Mouse (Mus musculus): ENCODE measurements around the gene Kifc3.

DNA sequence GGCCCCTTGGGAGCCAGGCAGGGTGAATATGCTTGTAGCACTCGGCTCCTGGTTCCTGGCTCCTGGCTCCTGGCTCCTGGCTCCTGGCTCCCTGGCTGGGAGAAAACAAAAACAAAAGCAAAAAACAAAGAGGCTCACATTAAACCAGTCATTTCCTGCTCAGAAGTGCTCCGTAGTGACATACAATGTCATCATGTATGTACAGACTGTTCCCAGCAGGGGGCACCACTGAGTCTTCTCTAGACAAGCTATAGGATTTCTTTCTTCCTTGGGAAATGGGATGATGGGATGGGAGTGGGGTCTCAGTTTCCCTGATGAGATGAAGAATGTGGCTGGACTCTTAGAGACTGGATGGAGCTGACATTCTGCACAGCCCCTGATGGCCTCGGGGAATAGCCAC, 135.0 kb downstream of the Kifc3 start:
- TF ChIP-seq CTCF (IDR thresholded peaks at IDR 0.05; ENCODE audit: low read depth, low read length) (peak; percentile 30; the same call in 1 of the 2 replicates), GATA1 (IDR thresholded peaks at IDR 0.05; ENCODE audit: borderline replicate concordance, low read length) (no peak), TAL1 (conservative IDR thresholded peaks at IDR 0.05; ENCODE audit: low read depth, low read length) (no peak), GATA2 (IDR thresholded peaks at IDR 0.05; ENCODE audit: borderline replicate concordance, low read depth, low read length) (no peak), POLR2AphosphoS5 (IDR thresholded peaks at IDR 0.05; ENCODE audit: insufficient replicate concordance, low read depth, low read length) (no peak)
